Mouse (Mus musculus): ENCODE measurements around the gene Zfp976. TPM values are rescaled to one million over a fixed set of nuclear protein-coding genes. Genes with fewer than 3 reads are reported as not detected.

The Zfp976 gene
- polyA plus RNA-seq (2015; fragmentation: Nextera tagmentation; extraction: Ambion mirVana) = 1.6 and 1.9 TPM in 2 replicates

GRCm38 (mm10) chr7:42642152-42643115 is at the start of gene Zfp976:
Gene Zfp976, minus strand, starts transcription at chr7:42642588.

GRCm38 (mm10) chr7:42592413-42592812 is 50.0 kb downstream of the Zfp976 start, which contains the start of gene Zfp977:
Gene Zfp977, minus strand, starts transcription at chr7:42592547.

GRCm38 (mm10) chr7:42578488-42578887 is 63.9 kb downstream of the Zfp976 start, which contains the start of gene Gm21028:
Gene Gm21028, minus strand, starts transcription at chr7:42578588.

Small RNA genes lying within 50 kb of the gene (microRNA-seq; reads per million reads assigned to microRNA genes)
- not detected for gene Gm24938

Other genes starting within 250 kb of the Zfp976 start
- not detected in 2 replicates for gene 4933421I07Rik, start 194.5 kb downstream of the Zfp976 start, polyA plus RNA-seq (2015; fragmentation: Nextera tagmentation; extraction: Ambion mirVana)
- 6.1 and 7.2 TPM in 2 replicates for gene Zfp141, start 136.8 kb downstream of the Zfp976 start, polyA plus RNA-seq (2015; fragmentation: Nextera tagmentation; extraction: Ambion mirVana)
- not detected in 2 replicates for gene Gm21028, start 64.0 kb downstream of the Zfp976 start, polyA plus RNA-seq (2015; fragmentation: Nextera tagmentation; extraction: Ambion mirVana)
- gene Zfp977, start 50.0 kb downstream of the Zfp976 start, polyA plus RNA-seq (2015; fragmentation: Nextera tagmentation; extraction: Ambion mirVana) = 1.5 and 1.9 TPM in 2 replicates
- gene Zfp975, start 50.2 kb upstream of the Zfp976 start, polyA plus RNA-seq (2015; fragmentation: Nextera tagmentation; extraction: Ambion mirVana) = 4.4 and 4.8 TPM in 2 replicates
- not detected in 2 replicates for gene Gm17067, start 84.4 kb upstream of the Zfp976 start, polyA plus RNA-seq (2015; fragmentation: Nextera tagmentation; extraction: Ambion mirVana)
- gene Vmn2r62, start 150.9 kb upstream of the Zfp976 start, polyA plus RNA-seq (2015; fragmentation: Nextera tagmentation; extraction: Ambion mirVana) = not detected in 2 replicates
- not detected in 2 replicates for gene Gm2381, start 224.6 kb upstream of the Zfp976 start, polyA plus RNA-seq (2015; fragmentation: Nextera tagmentation; extraction: Ambion mirVana)

All from neural tube, postnatal 0 days (tissue).